Mouse (Mus musculus) spleen, adult 2 months (tissue): Measurements from ENCODE around the gene Gtf2e1. TPM values are rescaled to one million over a fixed set of nuclear protein-coding genes. Genes with fewer than 3 reads are reported as not detected.

Experiments used
- DNase-seq, 2 experiments: peaks; one replicate each; pipeline versions ENCODE4 v3.0.0 to v3.0.0-alpha.2; 2012 to 2021; ENCODE audit warnings: low spot score in 2 of 2, low read depth in 1 of 2
- H3K27ac ChIP-seq: fragments of 200-500 bp; 2 replicates; pipeline ENCODE4 v1.5.1; 2012; ENCODE audit warnings: low read length, inconsistent platforms; ENCODE audit not compliant: insufficient read depth
- H3K27me3 ChIP-seq: fragments of 200-500 bp; 2 replicates; pipeline ENCODE4 v1.6.1; 2012; ENCODE audit warnings: mild to moderate bottlenecking, moderate library complexity, low read length, inconsistent platforms; ENCODE audit not compliant: control insufficient read depth, insufficient read depth
- H3K36me3 ChIP-seq: fragments of 200-500 bp; 2 replicates; pipeline ENCODE4 v1.6.1; 2012; ENCODE audit warnings: mild to moderate bottlenecking, low read length, inconsistent platforms; ENCODE audit not compliant: control insufficient read depth, insufficient read depth
- H3K4me1 ChIP-seq: fragments of 200-500 bp; 2 replicates; pipeline ENCODE4 v1.6.1; 2011; ENCODE audit warnings: inconsistent platforms; ENCODE audit not compliant: control insufficient read depth, insufficient read depth, insufficient read length
- H3K4me3 ChIP-seq: fragments of 200-500 bp; 2 replicates; pipeline ENCODE4 v1.5.1; 2011; ENCODE audit warnings: mild to moderate bottlenecking, inconsistent platforms; ENCODE audit not compliant: insufficient read depth, insufficient read length; ENCODE audit errors: extremely low read depth
- CTCF ChIP-seq: fragments of 200-500 bp; IDR thresholded peaks from 2 replicates; pipeline ENCODE4 v1.5.1; 2011; ENCODE audit warnings: mild to moderate bottlenecking, inconsistent platforms; ENCODE audit not compliant: insufficient read depth, insufficient read length, insufficient replicate concordance; ENCODE audit errors: extremely low read depth
- POLR2A ChIP-seq: fragments of 200-500 bp; IDR thresholded peaks from 2 replicates; pipeline ENCODE4 v1.6.1; 2011; ENCODE audit warnings: low read depth, low read length, inconsistent platforms
- WGBS: fragments of 180-500 bp; shearing (Covaris S2); methylation state at CpG from one replicate; pipeline ENCODE4 v1.1.7; 2018; 5-methylcytosine and 5-hydroxymethylcytosine counted together
- polyA plus RNA-seq: library from polyadenylated mRNA; depleted of rRNA; stranded (reverse); fragments of >200 nt; gene quantifications from 2 replicates; pipeline ENCODE4 v1.2.3, GENCODE M21; 2012; rRNA removed

Gene Gtf2e1
- polyA plus RNA-seq, result 3.4 and 3.7 TPM in 2 replicates

- DNase-seq, result peak; percentile 97
- peaks cover 4% of the 10 kb centered on the region; the same call in 1 of the 2 replicates for H3K36me3 ChIP-seq
- TF ChIP-seq POLR2A (peak; percentile 82), CTCF (no peak)
- no peaks in the 10 kb centered on the region for H3K27me3 ChIP-seq
- H3K27ac ChIP-seq, result peak within 1 kb of the TSS; percentile 93
- peaks cover 3% of the 10 kb centered on the region; the same call in 1 of the 2 replicates for H3K4me1 ChIP-seq
- H3K4me3 ChIP-seq, result peak within 1 kb of the TSS; percentile 95
- 2% methylated on average over 41 of the region's 41 CpGs for WGBS
Measured at GRCm38 (mm10) chr16:37539611-37540580, at the start of gene Gtf2e1, which contains the start of gene Rabl3. TSS of gene Gtf2e1 (minus strand) at chr16:37539789. TSS of gene Rabl3 (plus strand) at chr16:37539885.

DNA sequence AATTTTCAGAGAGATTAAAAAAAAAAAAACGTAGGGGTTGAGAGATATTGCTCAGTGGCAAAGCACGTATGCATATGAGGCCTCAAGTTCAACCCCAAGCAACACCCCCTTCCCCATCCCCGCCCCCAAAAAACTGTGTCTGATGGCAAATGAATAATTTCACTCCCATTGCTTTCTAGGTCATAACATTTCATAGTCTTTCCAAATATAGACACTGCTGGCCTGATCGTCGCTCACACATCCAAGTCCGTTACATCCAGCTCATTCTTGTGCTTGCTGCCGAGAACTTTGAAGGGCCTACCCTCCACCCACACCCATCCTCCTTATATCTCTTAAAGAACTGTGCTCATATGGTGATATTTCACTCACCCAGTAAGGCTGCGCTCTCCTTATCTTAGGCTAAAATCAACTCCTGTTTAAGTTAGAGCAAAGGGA is 45.6 kb upstream of the Gtf2e1 start:
- Histone ChIP-seq H3K4me3 (no peak overlapping the region), H3K4me1 (no peaks in the 10 kb centered on the region), H3K36me3 (no peaks in the 10 kb centered on the region), H3K27ac (no peak overlapping the region), H3K27me3 (0 out of 2 replicates have a peak, but pooled peaks cover 2% of the 10 kb centered on the region)
- DNase-seq, result no peak
- 87% methylated on average over 8 of the region's 8 CpGs for WGBS
- TF ChIP-seq CTCF (no peak), POLR2A (no peak)

DNA sequence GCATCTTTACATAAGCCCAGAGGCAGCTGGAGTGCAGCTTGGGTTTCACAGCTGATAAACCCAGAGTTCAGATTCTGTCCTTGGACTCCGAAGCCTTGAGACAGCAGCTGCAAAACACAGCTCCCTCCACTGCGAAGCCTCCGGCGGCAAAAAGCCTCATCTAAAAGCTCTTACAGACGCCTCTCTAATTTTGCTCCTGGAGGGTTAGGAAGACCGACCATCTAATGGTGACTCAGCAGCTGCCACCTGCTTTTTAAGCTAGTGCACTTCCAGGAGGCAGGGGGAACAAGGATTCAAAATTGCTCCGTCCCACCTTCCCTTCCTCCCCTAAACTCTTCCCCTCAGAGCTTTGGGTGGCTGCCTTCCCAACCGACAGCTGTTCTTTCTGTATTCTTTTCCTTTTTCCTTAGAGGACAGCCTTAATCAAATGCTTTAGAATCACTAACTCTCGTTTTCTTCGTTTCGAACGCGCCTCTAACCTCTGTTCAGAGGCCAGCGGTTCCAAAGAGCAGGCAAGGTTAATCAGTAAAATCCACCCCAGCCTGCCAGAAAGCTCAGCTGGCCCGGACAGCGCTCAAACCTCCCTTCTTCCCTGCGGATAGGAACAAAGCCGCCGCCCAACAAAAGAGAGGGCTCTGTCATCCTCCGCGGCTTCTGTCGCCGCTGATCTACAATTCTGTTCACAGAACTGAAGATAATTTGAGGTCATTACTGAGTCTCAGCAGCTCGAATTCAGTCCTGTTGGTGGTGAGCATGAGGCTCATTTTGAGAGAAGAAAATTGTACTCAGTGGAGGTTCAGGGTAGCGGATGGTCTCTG is 44.8 kb upstream of the Gtf2e1 start:
- no peak for TF ChIP-seq POLR2A
- no peak for TF ChIP-seq CTCF
- Histone ChIP-seq H3K4me1 (no peaks in the 10 kb centered on the region), H3K27me3 (0 out of 2 replicates have a peak, but pooled peaks cover 2% of the 10 kb centered on the region), H3K4me3 (no peak overlapping the region; the same call in 1 of the 2 replicates), H3K27ac (no peak overlapping the region), H3K36me3 (no peaks in the 10 kb centered on the region)
- WGBS, result 8% methylated on average over 25 of the region's 25 CpGs
- no peak for DNase-seq

- 59% methylated on average over 6 of the region's 6 CpGs for WGBS
- no peak overlapping the region for H3K27ac ChIP-seq
Measured at GRCm38 (mm10) chr16:37583801-37584200, 44.2 kb upstream of the Gtf2e1 start.

DNA sequence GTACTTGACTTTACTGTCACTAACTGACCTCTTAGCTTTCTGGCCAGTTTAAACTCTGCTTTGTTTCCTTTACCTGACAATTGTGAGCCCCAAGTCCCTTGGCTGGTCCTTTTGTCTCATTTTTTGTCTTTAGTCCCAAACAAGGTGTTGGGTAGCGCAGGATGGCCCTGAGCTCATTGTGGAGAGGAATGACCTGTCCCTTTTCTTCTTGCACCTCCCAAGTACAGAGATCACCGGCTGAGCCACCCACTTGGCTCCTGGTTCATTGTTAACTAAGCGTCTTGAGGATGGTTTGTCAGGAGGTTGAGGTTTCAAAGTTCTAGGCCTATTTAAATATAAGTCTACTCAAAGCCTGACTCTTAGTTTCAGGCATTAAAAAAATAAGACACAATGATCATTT is 43.7 kb upstream of the Gtf2e1 start:
- DNase-seq, result no peak
- Histone ChIP-seq H3K27me3 (0 out of 2 replicates have a peak, but pooled peaks cover 2% of the 10 kb centered on the region), H3K4me3 (no peak overlapping the region), H3K27ac (no peak overlapping the region), H3K36me3 (no peaks in the 10 kb centered on the region), H3K4me1 (no peaks in the 10 kb centered on the region)
- TF ChIP-seq POLR2A, result no peak
- TF ChIP-seq CTCF, result no peak
- WGBS, result 93% methylated on average over 3 of the region's 3 CpGs

More at GRCm38 (mm10) chr16:37583801-37584200, 44.2 kb upstream of the Gtf2e1 start:
- TF ChIP-seq CTCF (no peak), POLR2A (no peak)
- no peaks in the 10 kb centered on the region for H3K4me1 ChIP-seq
- DNase-seq, result no peak
- H3K27me3 ChIP-seq, result 0 out of 2 replicates have a peak, but pooled peaks cover 2% of the 10 kb centered on the region
- H3K36me3 ChIP-seq, result no peaks in the 10 kb centered on the region
- H3K4me3 ChIP-seq, result no peak overlapping the region

DNA sequence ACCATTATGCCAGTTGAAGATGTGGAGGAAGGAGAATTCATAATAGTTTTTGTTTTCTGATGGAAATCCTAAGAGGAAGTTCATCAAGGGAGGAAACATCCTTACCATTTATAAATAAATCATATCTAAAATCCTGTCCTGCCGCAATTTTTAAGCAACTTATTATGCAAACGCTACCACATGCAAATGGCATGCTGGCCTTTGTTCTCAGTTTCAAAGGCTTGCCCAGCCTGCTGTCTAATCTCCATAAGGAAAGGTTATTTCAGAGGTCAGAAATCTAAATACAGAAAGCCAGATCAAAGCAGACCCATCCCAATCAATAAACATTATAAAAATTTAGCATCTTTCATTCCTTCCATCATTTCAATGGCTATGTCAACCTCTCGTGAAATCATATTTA is 42.3 kb upstream of the Gtf2e1 start:
- WGBS, result 93% methylated on average over 3 of the region's 3 CpGs
- no peak overlapping the region for H3K4me3 ChIP-seq
- TF ChIP-seq CTCF, result no peak
- TF ChIP-seq POLR2A, result no peak

More for the DNA sequence above, 42.3 kb upstream of the Gtf2e1 start:
- H3K4me1 ChIP-seq, result no peaks in the 10 kb centered on the region
- H3K27ac ChIP-seq, result no peak overlapping the region
- H3K36me3 ChIP-seq, result no peaks in the 10 kb centered on the region
- DNase-seq, result no peak
- 0 out of 2 replicates have a peak, but pooled peaks cover 2% of the 10 kb centered on the region for H3K27me3 ChIP-seq
